10 mouse cellular contexts compared by ENCODE assay signal in the genomic region with DNA sequence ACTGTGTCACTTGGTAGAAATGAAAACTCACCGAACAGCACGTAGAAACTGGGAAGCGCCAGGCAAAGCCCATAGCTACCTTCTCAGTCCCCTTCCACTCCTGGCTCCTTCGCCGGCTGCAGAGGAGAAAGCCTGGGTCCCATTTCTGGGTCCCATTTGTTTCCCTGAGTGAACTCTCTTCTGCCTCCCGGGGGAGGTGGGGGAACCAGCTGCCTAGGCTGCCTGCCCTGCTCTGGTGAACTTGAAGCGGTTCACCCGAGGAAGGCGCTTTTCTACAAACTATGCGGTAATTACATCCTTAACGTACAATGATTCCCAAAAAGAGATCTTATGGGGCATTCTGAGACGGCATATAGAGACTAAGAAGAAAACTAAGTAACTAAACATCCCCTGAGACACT. TPM values are rescaled to one million over a fixed set of nuclear protein-coding genes. Genes with fewer than 3 reads are reported as not detected.
A peak's percentile ranks its signal among the peaks of the same experiment; 100 is the strongest.
DNase-seq lines count a peak whose midpoint lies in the region; ATAC-seq and TF ChIP-seq lines count a peak whose summit lies in the region.
"Had no signal": no experiment of that assay in that cellular context is flagged by ENCODE, and none has a peak within 500 bp of the region (broad histone marks: within the 10 kb centered on the region; RNA-seq: fewer than 3 reads in every experiment).

No protein-coding gene starts in this region.

- no peak for DNase-seq in heart, postnatal 25 days (ENCODE audit: low spot score)
- peak; percentile 14 for DNase-seq in ES-CJ7 (ENCODE audit: low read depth, low spot score)
- DNase-seq in forebrain, postnatal 0 days: peak; percentile 21
- DNase-seq in liver, embryonic 14.5 days (ENCODE audit: low read depth in 3 of 3, low spot score in 3 of 3): no peak
- DNase-seq in adrenal gland, adult 2 months: no peak
- DNase-seq in right cerebral cortex, adult 18-20 months: no peak
- DNase-seq in thymus, postnatal 4 days: no peak

- H3K27me3 ChIP-seq in heart, embryonic 14.5 days (ENCODE audit: control insufficient read depth, insufficient read depth, low read length): peaks cover 64% of the 10 kb centered on the region
- H3K27me3 ChIP-seq in forebrain, postnatal 0 days (ENCODE audit: insufficient read depth, low read length): peaks cover 43% of the 10 kb centered on the region
- peaks cover 66% of the 10 kb centered on the region for H3K27me3 ChIP-seq in liver, embryonic 14.5 days (ENCODE audit: control insufficient read depth, insufficient read depth, low read length)

- no peak for TF ChIP-seq CTCF in forebrain, postnatal 0 days (IDR thresholded peaks at IDR 0.05; ENCODE audit: low read depth)
- TF ChIP-seq CTCF in liver, embryonic 14.5 days (IDR thresholded peaks at IDR 0.05; ENCODE audit: low read depth): no peak

- 0 out of 2 replicates have a peak overlapping the region, but pooled peaks have one; percentile 60 for H3K9ac ChIP-seq in heart, embryonic 14.5 days (ENCODE audit: low read length)
- H3K9ac ChIP-seq in forebrain, postnatal 0 days: no peak overlapping the region
- no peak overlapping the region for H3K9ac ChIP-seq in liver, embryonic 14.5 days (replicated peaks)

- ATAC-seq in heart, embryonic 14.5 days (ENCODE audit: insufficient number of reproducible peaks, insufficient read depth, low FRiP score, low read depth): no peak
- no peak for ATAC-seq in forebrain, postnatal 0 days
- no peak for ATAC-seq in liver, embryonic 14.5 days (ENCODE audit: insufficient read depth)

- TF ChIP-seq EP300 in liver, embryonic 14.5 days (IDR thresholded peaks at IDR 0.05; ENCODE audit: low read depth): no peak

- no peaks in the 10 kb centered on the region for H3K9me3 ChIP-seq in heart, embryonic 14.5 days (ENCODE audit: control insufficient read depth, low read length)
- no peaks in the 10 kb centered on the region for H3K9me3 ChIP-seq in forebrain, postnatal 0 days (ENCODE audit: low read length)
- H3K9me3 ChIP-seq in liver, embryonic 14.5 days (ENCODE audit: control insufficient read depth, low read length): no peaks in the 10 kb centered on the region

- H3K36me3 ChIP-seq in heart, embryonic 14.5 days (ENCODE audit: control insufficient read depth, insufficient read depth, low read length): no peaks in the 10 kb centered on the region
- no peaks in the 10 kb centered on the region for H3K36me3 ChIP-seq in forebrain, postnatal 0 days (ENCODE audit: insufficient read depth)
- H3K36me3 ChIP-seq in liver, embryonic 14.5 days (replicated peaks; ENCODE audit: control insufficient read depth, insufficient read depth, low read depth): no peaks in the 10 kb centered on the region

- peak overlapping the region; percentile 91 for H3K4me2 ChIP-seq in heart, embryonic 14.5 days (ENCODE audit: low read length)
- H3K4me2 ChIP-seq in forebrain, postnatal 0 days (ENCODE audit: low read depth): peak overlapping the region; percentile 47; the same call in 1 of the 2 replicates
- 0 out of 2 replicates have a peak overlapping the region, but pooled peaks have one; percentile 53 for H3K4me2 ChIP-seq in liver, embryonic 14.5 days (ENCODE audit: low read depth)

- peaks cover 3 to 21% of the 10 kb centered on the region in 2 experiments for H3K4me1 ChIP-seq in heart, embryonic 14.5 days (ENCODE audit: control insufficient read depth in 2 of 2, insufficient read depth in 2 of 2, low read length in 2 of 2)
- no peaks in the 10 kb centered on the region for H3K4me1 ChIP-seq in forebrain, postnatal 0 days (ENCODE audit: insufficient read depth)
- no peaks in the 10 kb centered on the region for H3K4me1 ChIP-seq in liver, embryonic 14.5 days (replicated peaks; ENCODE audit: control insufficient read depth in 2 of 2, insufficient read depth in 2 of 2, low read length in 1 of 2)

- intact Hi-C loops in heart, postnatal 25 days (cut with DNase I): no loop called here

- H3K4me3 ChIP-seq in heart, embryonic 14.5 days (ENCODE audit: control insufficient read depth in 1 of 2, insufficient read depth in 1 of 2, low read depth in 1 of 2, low read length in 2 of 2): peak overlapping the region; percentile 48 to 53
- H3K4me3 ChIP-seq in forebrain, postnatal 0 days (ENCODE audit: low read depth, low read length): no peak overlapping the region
- H3K4me3 ChIP-seq in liver, embryonic 14.5 days (ENCODE audit: insufficient read depth in 1 of 2, low read depth in 2 of 2, low read length in 2 of 2): no peak overlapping the region

- 13% methylated on average over 12 of the region's 12 CpGs for WGBS in heart, embryonic 14.5 days
- 8% methylated on average over 12 of the region's 12 CpGs for WGBS in forebrain, postnatal 0 days
- 11% methylated on average over 12 of the region's 12 CpGs for WGBS in liver, embryonic 14.5 days (ENCODE audit: insufficient replicate concordance)

- H3K27ac ChIP-seq in heart, embryonic 14.5 days (replicated peaks in 1 of 2; ENCODE audit: control insufficient read depth in 1 of 2, insufficient read depth in 1 of 2, low read depth in 2 of 2, low read length in 2 of 2): no peak overlapping the region
- H3K27ac ChIP-seq in forebrain, postnatal 0 days (ENCODE audit: low read depth, low read length): no peak overlapping the region
- no peak overlapping the region for H3K27ac ChIP-seq in liver, embryonic 14.5 days

RNA-seq across cellular contexts. Expression of gene Gm266, which starts 0.8 kb away (rescaled TPM):
- 1.1 and 1.4 TPM in 2 replicates for polyA plus RNA-seq in heart, embryonic 14.5 days (2014; fragmentation: Nextera tagmentation; extraction: Ambion mirVana)
- under 1 TPM; 0.36 to 0.75 TPM for total RNA-seq in heart, postnatal 25 days (2021)
- total RNA-seq in forebrain, postnatal 0 days (2014; rRNA removed): 5.1 and 5.4 TPM in 2 replicates
- polyA plus RNA-seq in forebrain, postnatal 0 days (2015; fragmentation: Nextera tagmentation; extraction: Ambion mirVana): 3.7 and 5.2 TPM in 2 replicates
- 0.61 and 0.91 TPM in 2 replicates for polyA plus RNA-seq in liver, embryonic 14.5 days (2012; rRNA removed)
- polyA plus RNA-seq in liver, embryonic 14.5 days (2014; fragmentation: Nextera tagmentation; extraction: Ambion mirVana): 0.42 and 0.53 TPM in 2 replicates
- total RNA-seq in adrenal gland, adult 2 months (2021): under 1 TPM in 1 of 2 experiments, not detected in 1; 0.23 TPM
- polyA plus RNA-seq in adrenal gland, adult 2 months (2012; rRNA removed): 0.10 and 1.2 TPM in 2 replicates
- total RNA-seq: MEL; monocyte, adult 5-6 weeks had no signal

RNA-seq across cellular contexts. Expression of gene Tnfaip2, which starts 44.2 kb away (rescaled TPM):
- 5.5 and 6.9 TPM in 2 replicates for polyA plus RNA-seq in heart, embryonic 14.5 days (2014; fragmentation: Nextera tagmentation; extraction: Ambion mirVana)
- 10 to 100 TPM; 41.7 to 48.7 TPM for total RNA-seq in heart, postnatal 25 days (2021)
- 1.0 and 4.8 TPM in 2 replicates for total RNA-seq in forebrain, postnatal 0 days (2014; rRNA removed)
- polyA plus RNA-seq in forebrain, postnatal 0 days (2015; fragmentation: Nextera tagmentation; extraction: Ambion mirVana): 0.33 and 1.2 TPM in 2 replicates
- polyA plus RNA-seq in liver, embryonic 14.5 days (2012; rRNA removed): 57.6 and 61.8 TPM in 2 replicates
- polyA plus RNA-seq in liver, embryonic 14.5 days (2014; fragmentation: Nextera tagmentation; extraction: Ambion mirVana): 78.7 and 88.5 TPM in 2 replicates
- total RNA-seq in adrenal gland, adult 2 months (2021): 10 to 100 TPM; 12.2 to 19.5 TPM
- 15.8 and 22.7 TPM in 2 replicates for polyA plus RNA-seq in adrenal gland, adult 2 months (2012; rRNA removed)

RNA-seq across cellular contexts. Expression of gene Eif5, which starts 51.4 kb away (rescaled TPM):
- 364 and 377 TPM in 2 replicates for polyA plus RNA-seq in heart, embryonic 14.5 days (2014; fragmentation: Nextera tagmentation; extraction: Ambion mirVana)
- 100 to 1,000 TPM; 140 to 145 TPM for total RNA-seq in heart, postnatal 25 days (2021)
- 273 and 366 TPM in 2 replicates for total RNA-seq in forebrain, postnatal 0 days (2014; rRNA removed)
- 580 and 648 TPM in 2 replicates for polyA plus RNA-seq in forebrain, postnatal 0 days (2015; fragmentation: Nextera tagmentation; extraction: Ambion mirVana)
- 64.1 and 112 TPM in 2 replicates for polyA plus RNA-seq in liver, embryonic 14.5 days (2012; rRNA removed)
- 411 and 432 TPM in 2 replicates for polyA plus RNA-seq in liver, embryonic 14.5 days (2014; fragmentation: Nextera tagmentation; extraction: Ambion mirVana)
- 100 to 1,000 TPM; 327 to 470 TPM for total RNA-seq in adrenal gland, adult 2 months (2021)
- polyA plus RNA-seq in adrenal gland, adult 2 months (2012; rRNA removed): 210 and 254 TPM in 2 replicates

Comparison
In these comparisons a context has a peak if more than half of its experiments do, and no peak if none do; other contexts are left out.
1. H3K4me3 ChIP-seq: peak in heart, embryonic 14.5 days (2 of 2); none in forebrain, postnatal 0 days (single experiment) and liver, embryonic 14.5 days (0 of 2).
2. DNase-seq: peak in ES-CJ7 (single experiment) and forebrain, postnatal 0 days (single experiment); none in heart, postnatal 25 days (single experiment), liver, embryonic 14.5 days (0 of 3), adrenal gland, adult 2 months (single experiment), right cerebral cortex, adult 18-20 months (single experiment) and thymus, postnatal 4 days (single experiment).
3. Peak in every context shown above with its lines, with median percentiles within 50 percentile points of each other: H3K4me2 ChIP-seq.